Mouse (Mus musculus) kidney, adult 2 months (tissue): ENCODE results near the gene Uap1. TPM values are rescaled to one million over a fixed set of nuclear protein-coding genes. Genes with fewer than 3 reads are reported as not detected.

ENCODE experiments used
- DNase-seq: peaks from one replicate; pipeline ENCODE4 v3.0.0; 2021
- H3K27ac ChIP-seq: fragments of 200-500 bp; 2 replicates; pipeline ENCODE4 v1.5.1; 2012; ENCODE audit warnings: low read depth, low read length, control low read depth, inconsistent platforms; ENCODE audit not compliant: insufficient read depth
- H3K27me3 ChIP-seq: fragments of 200-500 bp; replicated peaks from 2 replicates; pipeline ENCODE4 v1.6.1; 2012; ENCODE audit warnings: mild to moderate bottlenecking, moderate library complexity, low read length, inconsistent platforms; ENCODE audit not compliant: control insufficient read depth, insufficient read depth
- H3K36me3 ChIP-seq: fragments of 200-500 bp; 2 replicates; pipeline ENCODE4 v1.6.1; 2012; ENCODE audit warnings: mild to moderate bottlenecking, moderate library complexity, low read length, inconsistent platforms; ENCODE audit not compliant: control insufficient read depth, insufficient read depth
- H3K4me1 ChIP-seq: fragments of 200-500 bp; 2 replicates; pipeline ENCODE4 v1.6.1; 2011; ENCODE audit warnings: low read length; ENCODE audit not compliant: control insufficient read depth, insufficient read depth
- H3K4me3 ChIP-seq: fragments of 200-500 bp; 2 replicates; pipeline ENCODE4 v1.5.1; 2011; ENCODE audit warnings: mild to moderate bottlenecking, low read depth, low read length, control low read depth; ENCODE audit not compliant: insufficient read depth
- CTCF ChIP-seq: fragments of 200-500 bp; conservative IDR thresholded peaks from 2 replicates; pipeline ENCODE4 v1.5.1; 2011; ENCODE audit warnings: low read depth, mild to moderate bottlenecking, control low read depth, low read length, moderate library complexity, mixed read lengths; ENCODE audit not compliant: insufficient read depth, insufficient read length
- POLR2A ChIP-seq: fragments of 200-500 bp; IDR thresholded peaks from one replicate; pipeline ENCODE4 v1.6.1; 2011; ENCODE audit warnings: low read depth, low read length, control low read depth
- WGBS: fragments of 180-500 bp; shearing (Covaris S2); methylation state at CpG from one replicate; pipeline ENCODE4 v1.1.7; 2018; 5-methylcytosine and 5-hydroxymethylcytosine counted together
- polyA plus RNA-seq: library from polyadenylated mRNA; depleted of rRNA; stranded (reverse); fragments of >200 nt; gene quantifications from 2 replicates; pipeline ENCODE4 v1.2.3, GENCODE M21; 2012

Gene Uap1
- polyA plus RNA-seq, 1 experiment, result 34.3 TPM

DNA sequence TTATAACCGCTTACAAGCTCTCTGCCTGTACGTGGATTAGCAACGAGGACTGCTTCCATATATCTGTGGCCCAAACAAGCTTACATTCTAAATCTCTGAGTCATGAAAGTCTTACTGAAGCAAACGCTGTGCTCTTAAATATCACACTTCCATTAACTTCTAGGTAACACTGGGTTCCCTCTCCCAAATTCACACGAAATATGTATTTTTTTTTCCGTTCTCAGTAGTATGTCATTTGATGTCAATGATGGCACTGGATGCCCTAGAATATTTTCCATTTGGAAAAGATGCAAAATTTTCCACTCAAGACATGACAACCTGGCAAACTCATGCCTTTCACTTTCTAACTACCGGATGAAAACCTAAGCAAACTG lies 39.6 kb upstream of the Uap1 start:
- no peaks in the 10 kb centered on the region for H3K27me3 ChIP-seq
- no peaks in the 10 kb centered on the region for H3K4me1 ChIP-seq
- TF ChIP-seq POLR2A, result no peak
- no peak for TF ChIP-seq CTCF
- H3K4me3 ChIP-seq, result peak overlapping the region; percentile 95
- WGBS, result 18% methylated on average over 7 of the region's 7 CpGs
- DNase-seq, result peak; percentile 8
- H3K27ac ChIP-seq, result peak overlapping the region; percentile 76; the same call in 1 of the 2 replicates
- H3K36me3 ChIP-seq, result peaks cover 2% of the 10 kb centered on the region

DNA sequence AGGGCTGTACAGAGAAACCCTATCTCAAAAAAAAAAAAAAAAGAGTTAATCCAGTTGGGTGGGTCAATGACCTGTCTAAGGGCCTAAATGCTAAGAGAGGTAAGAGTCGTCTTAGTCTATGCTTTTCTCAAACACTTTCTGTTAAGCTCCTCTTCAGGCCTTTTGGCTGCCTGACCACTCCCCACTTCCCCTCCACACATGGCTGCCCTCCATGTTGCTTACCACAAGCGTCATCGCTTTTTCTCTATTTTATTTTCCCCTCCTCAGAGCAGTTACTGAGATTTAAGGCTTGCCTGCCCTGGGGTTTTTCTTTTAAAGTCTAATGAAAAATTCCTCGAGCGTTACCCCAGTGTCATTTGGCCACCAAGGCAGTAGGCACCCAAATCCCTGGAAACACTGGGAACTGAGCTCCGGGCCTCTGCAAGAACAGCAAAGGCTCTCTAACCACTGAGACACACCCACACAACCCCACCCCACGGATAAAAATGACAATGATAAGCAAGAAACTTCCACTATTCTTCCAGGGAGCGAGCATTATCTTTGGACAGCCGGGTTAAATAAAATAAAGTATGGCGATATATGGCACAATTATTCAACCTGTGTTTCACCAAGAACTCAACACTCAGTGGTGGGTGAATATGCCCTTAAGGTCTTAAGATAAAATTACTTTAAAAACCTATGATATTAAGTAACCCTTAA lies 38.6 kb upstream of the Uap1 start:
- no peak for DNase-seq
- 70% methylated on average over 10 of the region's 10 CpGs for WGBS

GRCm38 (mm10) chr1:170206395-170206794 lies 31.6 kb upstream of the Uap1 start:
- H3K36me3 ChIP-seq, result peaks cover 7% of the 10 kb centered on the region
- WGBS, result 69% methylated on average over 6 of the region's 6 CpGs
- peak; percentile 70 for DNase-seq

More for the DNA sequence above, 38.6 kb upstream of the Uap1 start:
- H3K4me1 ChIP-seq, result no peaks in the 10 kb centered on the region
- H3K27ac ChIP-seq, result no peak overlapping the region
- TF ChIP-seq POLR2A (no peak), CTCF (no peak)
- H3K36me3 ChIP-seq, result peaks cover 2% of the 10 kb centered on the region
- no peak overlapping the region for H3K4me3 ChIP-seq
- no peaks in the 10 kb centered on the region for H3K27me3 ChIP-seq

GRCm38 (mm10) chr1:170200379-170200778 lies 25.6 kb upstream of the Uap1 start:
- peak; percentile 37; the same call in 1 of the 2 replicates for TF ChIP-seq CTCF
- TF ChIP-seq POLR2A, result no peak
- Histone ChIP-seq H3K4me1 (peaks cover 9% of the 10 kb centered on the region), H3K27me3 (no peaks in the 10 kb centered on the region), H3K27ac (no peak overlapping the region), H3K4me3 (no peak overlapping the region), H3K36me3 (peaks cover 11% of the 10 kb centered on the region)
- 81% methylated on average over 3 of the region's 3 CpGs for WGBS
- DNase-seq, result peak; percentile 43

More at GRCm38 (mm10) chr1:170206395-170206794, 31.6 kb upstream of the Uap1 start:
- H3K4me3 ChIP-seq, result no peak overlapping the region
- H3K27ac ChIP-seq, result no peak overlapping the region
- peaks cover 3% of the 10 kb centered on the region for H3K4me1 ChIP-seq
- TF ChIP-seq POLR2A, result no peak
- TF ChIP-seq CTCF, result no peak
- no peaks in the 10 kb centered on the region for H3K27me3 ChIP-seq

DNA sequence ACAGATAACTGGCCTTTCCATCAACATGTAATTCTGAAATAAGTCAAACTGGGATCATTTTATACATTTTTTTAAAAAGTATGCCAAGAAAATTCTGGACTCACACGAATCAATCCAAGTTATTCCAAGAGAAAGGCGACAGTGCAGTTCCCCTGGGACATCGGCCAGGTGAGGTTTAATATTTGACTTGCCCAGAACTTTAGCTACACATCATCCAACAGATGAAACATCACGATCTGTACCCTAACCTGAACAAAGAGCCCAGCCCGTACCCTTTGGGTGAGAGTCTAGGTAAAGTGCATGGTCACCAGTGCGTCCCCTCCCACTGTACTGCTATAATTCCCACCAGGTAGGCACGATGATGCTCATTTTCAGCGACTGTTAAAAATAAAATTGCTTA lies 21.5 kb upstream of the Uap1 start:
- no peaks in the 10 kb centered on the region for H3K27me3 ChIP-seq
- H3K4me3 ChIP-seq, result no peak overlapping the region
- H3K4me1 ChIP-seq, result peaks cover 9% of the 10 kb centered on the region
- peak overlapping the region; percentile 42; the same call in 1 of the 2 replicates for H3K27ac ChIP-seq
- WGBS, result 46% methylated on average over 8 of the region's 8 CpGs
- no peak for TF ChIP-seq POLR2A
- no peak for TF ChIP-seq CTCF
- H3K36me3 ChIP-seq, result peaks cover 13% of the 10 kb centered on the region
- DNase-seq, result peak; percentile 89

DNA sequence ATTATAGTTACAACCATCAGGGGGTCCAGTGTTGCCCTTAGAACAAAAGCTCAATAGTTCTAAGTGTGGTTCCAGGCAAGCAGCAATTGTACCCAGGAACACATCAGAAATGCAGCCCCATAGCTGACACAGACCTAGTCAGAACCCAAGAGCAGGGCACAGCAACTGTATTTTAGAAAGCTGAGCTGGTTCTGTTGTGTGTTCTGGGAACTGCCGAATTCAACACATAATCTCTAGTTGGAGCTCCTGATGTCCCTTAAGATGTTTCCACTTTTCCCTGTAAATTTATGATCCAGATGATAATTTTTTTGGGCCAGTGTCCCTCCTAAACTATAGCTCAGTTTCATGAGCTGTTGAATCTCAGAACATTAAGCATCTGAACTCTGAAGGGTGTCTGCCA lies 17.2 kb upstream of the Uap1 start:
- no peak for DNase-seq
- TF ChIP-seq CTCF, result no peak

GRCm38 (mm10) chr1:170190225-170190624 lies 15.5 kb upstream of the Uap1 start:
- peak; percentile 32 for DNase-seq
- Histone ChIP-seq H3K36me3 (peaks cover 4% of the 10 kb centered on the region), H3K27ac (no peak overlapping the region), H3K27me3 (no peaks in the 10 kb centered on the region), H3K4me3 (no peak overlapping the region), H3K4me1 (peaks cover 7% of the 10 kb centered on the region)
- WGBS, result 51% methylated on average over 4 of the region's 4 CpGs
- TF ChIP-seq CTCF (no peak), POLR2A (no peak)

More for the DNA sequence above, 17.2 kb upstream of the Uap1 start:
- H3K27me3 ChIP-seq, result no peaks in the 10 kb centered on the region
- peaks cover 4% of the 10 kb centered on the region for H3K36me3 ChIP-seq
- H3K27ac ChIP-seq, result no peak overlapping the region
- H3K4me3 ChIP-seq, result no peak overlapping the region
- H3K4me1 ChIP-seq, result peaks cover 15% of the 10 kb centered on the region
- 85% methylated on average over 1 of the region's 1 CpGs for WGBS

DNA sequence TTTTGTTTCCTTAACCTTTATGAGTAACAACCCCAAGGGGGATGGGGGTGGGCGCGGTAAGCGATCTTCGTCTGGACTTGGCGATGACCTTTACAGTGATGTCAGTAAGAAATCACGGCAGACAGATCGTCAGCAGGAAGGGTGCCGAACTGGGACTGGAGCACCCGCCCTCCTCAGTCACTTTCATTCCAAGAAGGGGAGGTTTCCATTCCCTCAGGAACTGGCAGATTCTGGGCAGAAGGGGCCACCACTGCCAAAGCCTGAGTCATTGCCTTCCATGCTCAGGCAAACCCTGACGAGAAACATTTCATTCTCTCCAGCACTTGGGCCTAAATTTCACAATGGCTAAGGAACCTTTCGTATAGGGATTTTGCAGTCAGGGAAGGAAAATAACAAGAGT lies 13.8 kb upstream of the Uap1 start:
- peaks cover 7% of the 10 kb centered on the region for H3K4me1 ChIP-seq
- WGBS, result 31% methylated on average over 11 of the region's 11 CpGs
- H3K4me3 ChIP-seq, result no peak overlapping the region
- H3K27me3 ChIP-seq, result no peaks in the 10 kb centered on the region
- TF ChIP-seq POLR2A (no peak), CTCF (no peak)
- DNase-seq, result peak; percentile 32
- H3K36me3 ChIP-seq, result no peaks in the 10 kb centered on the region
- no peak overlapping the region for H3K27ac ChIP-seq
